Mouse (Mus musculus): Measurements from ENCODE around the gene Zic1. TPM values are rescaled to one million over a fixed set of nuclear protein-coding genes. Genes with fewer than 3 reads are reported as not detected.

Zic1 gene
- polyA plus RNA-seq, 1 experiment: not detected

DNA sequence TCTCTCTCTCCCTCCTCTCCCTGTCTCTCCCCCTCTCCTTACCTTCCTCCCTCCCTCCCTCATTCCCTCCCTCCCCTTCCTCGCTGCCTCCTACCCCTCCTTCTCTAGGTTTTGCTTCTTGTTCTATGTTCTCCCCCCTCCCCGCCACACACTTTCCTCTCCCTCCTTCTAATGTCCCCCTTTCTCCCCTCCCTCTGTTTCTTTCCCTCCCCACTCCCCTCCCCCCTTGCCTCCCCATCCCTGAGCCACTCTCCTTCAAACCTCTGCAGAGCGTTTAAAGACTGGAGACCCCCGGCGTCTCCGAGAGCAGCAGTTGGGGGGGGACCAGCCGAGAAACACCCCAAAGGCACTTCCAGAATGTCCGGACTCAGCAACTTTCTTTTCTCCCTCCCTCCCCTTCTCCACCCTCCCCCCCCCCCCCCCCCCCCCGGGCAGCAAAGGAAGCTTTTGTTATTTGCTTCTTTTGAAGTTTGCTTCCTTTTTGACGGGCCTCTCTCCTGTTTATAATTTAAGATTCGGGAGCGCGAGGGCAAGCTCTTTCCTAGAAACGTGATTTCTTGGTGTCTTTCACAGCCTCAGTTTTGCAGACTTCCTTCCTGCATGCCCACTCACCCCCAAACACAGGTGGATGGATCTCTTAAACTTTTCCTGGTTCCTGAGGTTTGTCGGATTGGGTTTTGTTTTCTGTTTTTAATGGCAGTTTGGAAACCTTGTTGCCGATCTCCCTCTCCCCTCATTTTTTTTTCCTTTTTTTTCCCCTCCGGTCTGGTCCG is 802 bp upstream of the Zic1 start:
- peak overlapping the region; percentile 52; the same call in 1 of the 2 replicates for H3K27ac ChIP-seq (ENCODE audit: insufficient read depth, low read depth, low read length)
- H3K4me3 ChIP-seq (ENCODE audit: insufficient read depth, low read depth, low read length): peak overlapping the region; percentile 57
- peaks cover 4% of the 10 kb centered on the region; the same call in 1 of the 2 replicates for H3K4me1 ChIP-seq (ENCODE audit: control insufficient read depth, insufficient read depth, low read length)
- TF ChIP-seq CTCF (IDR thresholded peaks at IDR 0.05; ENCODE audit: insufficient read depth, low read depth, low read length) (no peak), POLR2A (IDR thresholded peaks at IDR 0.05; ENCODE audit: insufficient read depth, low read depth, low read length) (no peak)
- 9% methylated on average over 18 of the region's 18 CpGs for WGBS

DNA sequence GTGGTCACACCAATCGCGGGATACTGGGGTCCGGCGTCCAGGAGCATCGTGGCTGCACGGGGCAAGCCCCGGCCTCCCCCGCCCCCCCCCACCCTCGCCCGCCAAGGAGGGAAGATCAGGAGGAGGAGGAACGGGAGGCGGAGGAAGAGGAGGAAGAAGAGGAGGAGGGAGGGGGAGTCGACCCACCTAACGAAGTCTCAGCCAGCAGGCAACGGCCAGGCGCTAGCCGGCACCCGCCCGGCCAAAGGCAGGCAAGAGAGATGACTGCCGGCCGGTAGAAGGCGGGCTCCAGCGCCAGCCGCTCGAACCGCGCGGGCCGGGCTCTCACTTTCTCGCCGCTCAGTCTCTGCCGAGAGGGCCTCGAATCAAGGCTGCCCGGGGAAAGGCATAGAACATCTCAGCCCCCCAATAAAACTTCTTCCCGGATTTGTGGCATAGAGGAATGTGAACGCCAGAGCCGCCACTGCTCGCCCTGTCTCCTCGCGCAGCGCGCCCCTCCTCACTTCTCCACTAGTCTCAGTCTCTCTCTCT is 574 bp downstream of the Zic1 start:
- H3K4me3 ChIP-seq (ENCODE audit: insufficient read depth, low read depth, low read length): peak overlapping the region; percentile 57
- 1% methylated on average over 41 of the region's 42 CpGs for WGBS

DNA sequence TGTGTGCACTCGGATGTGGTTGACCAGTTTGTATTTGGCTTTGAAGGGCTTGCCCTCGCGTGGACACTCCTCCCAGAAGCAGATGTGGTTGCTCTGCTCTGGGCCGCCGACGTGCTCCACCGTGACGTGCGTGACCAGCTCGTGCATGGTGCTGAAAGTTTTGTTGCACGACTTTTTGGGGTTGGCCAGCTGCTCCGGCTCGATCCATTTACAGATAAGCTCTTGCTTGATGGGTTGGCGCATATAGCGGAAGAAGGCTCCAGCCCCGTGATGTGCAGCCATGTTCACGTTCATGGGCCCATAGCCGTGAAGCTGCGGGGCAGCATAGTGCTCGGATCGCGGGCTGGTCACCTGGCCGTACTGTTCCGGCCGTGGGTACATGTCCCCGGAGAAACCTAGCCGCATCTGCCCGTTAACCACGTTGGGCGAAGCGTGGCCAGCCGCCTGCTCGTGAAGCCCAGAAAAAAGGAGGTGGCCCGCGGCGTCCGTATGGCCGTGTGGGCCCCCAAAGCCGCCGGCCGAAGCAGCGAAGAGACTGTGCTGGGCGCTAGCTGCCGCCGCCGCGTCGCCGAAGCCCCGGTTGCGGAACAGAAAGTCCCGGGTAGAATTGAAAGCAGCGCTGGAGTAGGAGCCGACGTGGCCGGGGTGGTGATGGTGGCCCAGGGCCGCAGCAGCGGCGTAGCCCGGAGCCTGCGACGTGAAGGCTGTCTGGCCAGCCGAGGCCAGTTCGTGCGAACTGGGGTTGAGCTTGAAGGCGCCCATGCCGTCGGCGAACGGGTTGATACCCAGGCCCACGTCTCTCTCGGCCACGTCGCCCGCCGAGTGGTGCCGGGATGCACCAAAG is 1.3 kb downstream of the Zic1 start:
- TF ChIP-seq POLR2A (IDR thresholded peaks at IDR 0.05; ENCODE audit: insufficient read depth, low read depth, low read length): no peak
- no peak for TF ChIP-seq CTCF (IDR thresholded peaks at IDR 0.05; ENCODE audit: insufficient read depth, low read depth, low read length)
- H3K27ac ChIP-seq (ENCODE audit: insufficient read depth, low read depth, low read length): peak overlapping the region; percentile 71
- peak overlapping the region; percentile 57 for H3K4me3 ChIP-seq (ENCODE audit: insufficient read depth, low read depth, low read length)
- H3K4me1 ChIP-seq (ENCODE audit: control insufficient read depth, insufficient read depth, low read length): peaks cover 4% of the 10 kb centered on the region; the same call in 1 of the 2 replicates
- 2% methylated on average over 77 of the region's 77 CpGs for WGBS

More for the DNA sequence above, 574 bp downstream of the Zic1 start:
- Histone ChIP-seq H3K4me1 (ENCODE audit: control insufficient read depth, insufficient read depth, low read length) (peaks cover 4% of the 10 kb centered on the region; the same call in 1 of the 2 replicates), H3K27ac (ENCODE audit: insufficient read depth, low read depth, low read length) (peak overlapping the region; percentile 85)
- no peak for TF ChIP-seq CTCF (IDR thresholded peaks at IDR 0.05; ENCODE audit: insufficient read depth, low read depth, low read length)
- no peak; the same call in 1 of the 2 replicates for TF ChIP-seq POLR2A (IDR thresholded peaks at IDR 0.05; ENCODE audit: insufficient read depth, low read depth, low read length)

DNA sequence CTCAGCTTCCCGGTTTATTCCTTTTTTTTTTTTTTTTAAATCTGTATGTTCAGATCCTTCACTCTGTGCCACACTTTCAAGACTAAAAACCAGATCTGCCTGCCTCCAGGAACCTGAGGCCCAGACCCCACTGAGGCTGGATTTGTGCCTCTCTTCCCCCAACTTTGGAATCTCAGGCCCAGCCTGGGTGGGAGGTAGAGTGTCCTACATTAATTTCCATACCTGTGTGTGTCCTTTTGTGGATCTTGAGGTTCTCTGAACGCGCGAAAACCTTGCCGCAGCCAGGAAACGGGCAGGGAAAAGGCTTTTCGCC is 1.8 kb downstream of the Zic1 start:
- H3K4me1 ChIP-seq (ENCODE audit: control insufficient read depth, insufficient read depth, low read length): peaks cover 4% of the 10 kb centered on the region; the same call in 1 of the 2 replicates
- H3K4me3 ChIP-seq (ENCODE audit: insufficient read depth, low read depth, low read length): peak overlapping the region; percentile 57
- WGBS: 12% methylated on average over 7 of the region's 7 CpGs
- TF ChIP-seq POLR2A (IDR thresholded peaks at IDR 0.05; ENCODE audit: insufficient read depth, low read depth, low read length): no peak
- TF ChIP-seq CTCF (IDR thresholded peaks at IDR 0.05; ENCODE audit: insufficient read depth, low read depth, low read length): no peak
- peak overlapping the region; percentile 71 for H3K27ac ChIP-seq (ENCODE audit: insufficient read depth, low read depth, low read length)

DNA sequence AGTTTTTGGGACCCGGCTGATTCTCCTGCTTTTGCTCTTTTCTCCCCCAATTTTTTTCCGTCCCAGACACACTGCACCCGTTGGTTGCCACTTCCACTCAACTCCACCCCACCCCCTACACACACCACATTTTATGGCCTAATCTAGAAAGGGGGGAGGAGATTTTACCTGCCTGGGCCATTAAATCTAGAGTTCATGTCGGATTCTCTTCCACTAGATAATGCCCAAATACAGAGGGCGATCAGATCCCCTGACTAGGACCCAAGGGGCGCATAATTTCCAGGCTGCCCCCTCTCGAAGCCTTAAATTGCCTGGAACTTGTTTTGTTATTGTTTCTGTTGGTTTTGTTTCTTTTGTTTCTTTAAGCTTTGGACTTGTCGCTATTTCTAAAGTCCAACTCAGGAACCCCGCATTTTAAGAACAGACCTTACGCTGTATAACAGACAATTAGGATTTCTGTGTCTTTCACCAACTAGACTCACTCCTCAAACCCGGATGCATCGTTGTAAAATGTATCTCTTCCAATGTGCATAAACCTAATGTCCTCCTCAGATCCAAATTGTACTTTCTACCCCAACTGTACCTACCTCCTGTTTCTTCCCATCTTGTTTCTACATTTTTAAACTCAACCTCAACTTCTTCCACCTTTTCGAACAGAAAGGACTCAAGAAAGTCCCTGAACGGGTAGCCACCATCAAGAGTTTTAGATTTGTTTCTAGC is 2.4 kb downstream of the Zic1 start:
- TF ChIP-seq POLR2A (IDR thresholded peaks at IDR 0.05; ENCODE audit: insufficient read depth, low read depth, low read length) (no peak), CTCF (IDR thresholded peaks at IDR 0.05; ENCODE audit: insufficient read depth, low read depth, low read length) (no peak)
- H3K4me1 ChIP-seq (ENCODE audit: control insufficient read depth, insufficient read depth, low read length): peaks cover 4% of the 10 kb centered on the region; the same call in 1 of the 2 replicates
- peak overlapping the region; percentile 57 for H3K4me3 ChIP-seq (ENCODE audit: insufficient read depth, low read depth, low read length)
- H3K27ac ChIP-seq (ENCODE audit: insufficient read depth, low read depth, low read length): peak overlapping the region; percentile 87
- 30% methylated on average over 14 of the region's 14 CpGs for WGBS

DNA sequence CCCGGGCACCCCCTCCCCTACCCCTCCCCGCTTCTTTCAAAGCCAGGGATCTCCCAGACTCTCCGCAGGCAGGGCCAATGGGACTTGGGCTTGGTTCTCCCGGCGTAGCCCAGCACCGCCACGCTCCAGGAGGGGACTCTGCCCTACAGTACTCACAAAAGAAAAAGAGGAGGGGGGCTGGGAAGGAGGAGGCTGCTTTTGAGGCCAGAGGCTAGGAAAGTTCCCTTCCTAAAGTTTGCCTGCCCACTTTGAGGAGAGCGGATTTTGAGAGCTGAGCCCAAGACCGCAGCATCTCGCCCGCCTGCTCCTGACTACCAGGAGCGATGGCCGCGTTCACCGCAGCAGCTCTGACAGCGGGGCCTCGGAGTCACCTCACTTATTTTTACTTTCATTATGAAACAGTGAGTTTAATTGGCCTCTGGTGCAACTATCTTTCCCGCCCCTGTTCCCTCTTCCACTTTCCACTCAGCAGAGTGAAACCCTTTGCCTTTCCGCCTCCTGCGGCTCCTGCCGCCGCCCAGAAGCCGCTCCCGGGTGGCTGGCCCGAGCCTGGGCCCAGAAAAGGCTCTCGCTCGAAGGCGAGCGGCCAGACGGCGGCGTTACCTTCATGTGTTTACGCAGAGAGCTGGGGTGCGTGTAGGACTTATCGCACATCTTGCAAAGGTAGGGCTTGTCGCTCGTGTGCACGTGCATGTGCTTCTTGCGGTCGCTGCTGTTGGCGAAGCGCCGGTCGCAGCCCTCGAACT is 3.6 kb downstream of the Zic1 start, which contains the start of gene Zic4:
Zic4 (plus strand) TSS at position 558 of the 746 bp plus-strand sequence.
- H3K4me3 ChIP-seq (ENCODE audit: insufficient read depth, low read depth, low read length): peak within 1 kb of the TSS; percentile 58
- H3K27ac ChIP-seq (ENCODE audit: insufficient read depth, low read depth, low read length): peak within 1 kb of the TSS; percentile 87
- WGBS: 3% methylated on average over 45 of the region's 45 CpGs
- TF ChIP-seq POLR2A (IDR thresholded peaks at IDR 0.05; ENCODE audit: insufficient read depth, low read depth, low read length) (no peak), CTCF (IDR thresholded peaks at IDR 0.05; ENCODE audit: insufficient read depth, low read depth, low read length) (no peak)
- H3K4me1 ChIP-seq (ENCODE audit: control insufficient read depth, insufficient read depth, low read length): peaks cover 4% of the 10 kb centered on the region; the same call in 1 of the 2 replicates

DNA sequence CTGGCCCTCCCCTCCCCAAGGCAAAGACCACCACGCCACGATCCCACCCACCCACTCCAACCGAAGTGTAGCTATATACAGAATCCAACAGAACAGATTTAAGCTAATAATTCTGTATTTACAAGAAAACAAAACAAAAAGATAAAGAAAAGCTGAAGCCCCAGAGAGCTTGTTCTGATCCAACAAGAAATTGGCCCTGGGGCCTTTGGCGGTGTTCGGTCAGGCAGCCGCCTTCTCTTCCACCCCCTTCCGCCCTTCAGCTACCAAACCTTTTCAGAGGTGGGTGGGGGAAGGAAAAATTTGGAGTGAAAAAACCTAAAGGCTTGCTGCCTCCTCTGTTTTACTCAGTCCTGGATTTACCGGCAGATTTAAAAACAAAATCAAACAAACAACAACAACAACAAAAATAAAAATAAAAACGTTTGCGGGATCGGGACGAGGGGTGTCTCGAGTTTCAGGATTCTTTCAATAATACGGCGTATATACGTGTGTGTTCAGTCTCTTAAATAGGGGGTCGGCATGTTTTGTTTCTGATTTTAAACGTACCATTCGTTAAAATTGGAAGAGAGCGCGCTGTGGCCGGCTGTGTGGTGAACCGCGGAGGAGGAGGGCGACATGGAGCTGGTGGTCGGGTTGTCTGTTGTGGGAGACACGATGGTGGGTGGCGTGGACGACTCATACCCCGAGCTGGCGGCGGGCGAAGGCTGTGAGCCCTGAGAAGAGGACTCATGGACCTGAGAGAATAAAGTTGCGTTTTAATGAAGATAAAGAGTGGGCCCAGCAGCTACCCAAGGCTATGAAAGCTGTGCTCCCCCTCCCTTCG is 4.4 kb downstream of the Zic1 start:
- Histone ChIP-seq H3K4me1 (ENCODE audit: control insufficient read depth, insufficient read depth, low read length) (peaks cover 4% of the 10 kb centered on the region; the same call in 1 of the 2 replicates), H3K4me3 (ENCODE audit: insufficient read depth, low read depth, low read length) (peak overlapping the region; percentile 58), H3K27ac (ENCODE audit: insufficient read depth, low read depth, low read length) (peak overlapping the region; percentile 82)
- TF ChIP-seq CTCF (IDR thresholded peaks at IDR 0.05; ENCODE audit: insufficient read depth, low read depth, low read length) (no peak), POLR2A (IDR thresholded peaks at IDR 0.05; ENCODE audit: insufficient read depth, low read depth, low read length) (no peak)
- WGBS: 11% methylated on average over 35 of the region's 35 CpGs

Data from olfactory bulb, adult 2 months (tissue).